Mouse (Mus musculus): Measurements from ENCODE around the gene Npw.
"Not testable (repeated sequence)": the region's sequence is repeated elsewhere in the genome, so short reads cannot be mapped to it uniquely, and the experiment has no call there.

Gene Npw

GRCm38 (mm10) chr17:24672141-24672540, 13.9 kb upstream of the Npw start:
- no peak for DNase-seq (ENCODE audit: low read depth, low spot score)

GRCm38 (mm10) chr17:24671346-24671745, 13.1 kb upstream of the Npw start:
- no peak for DNase-seq (ENCODE audit: low read depth, low spot score)

- no peak for DNase-seq (ENCODE audit: low read depth, low spot score)
Observed at GRCm38 (mm10) chr17:24670246-24670844, 12.1 kb upstream of the Npw start.

GRCm38 (mm10) chr17:24669545-24670245, 11.4 kb upstream of the Npw start, which contains the start of gene Zfp598:
TSS of gene Zfp598 (plus strand) at chr17:24669687.
- DNase-seq (ENCODE audit: low read depth, low spot score), result peak; percentile 97

- DNase-seq (ENCODE audit: low read depth, low spot score), result not testable (repeated sequence)
Observed at GRCm38 (mm10) chr17:24669214-24669544, 10.9 kb upstream of the Npw start.

- DNase-seq (ENCODE audit: low read depth, low spot score), result peak; percentile 91
Observed at GRCm38 (mm10) chr17:24667416-24667815, 9.2 kb upstream of the Npw start.

GRCm38 (mm10) chr17:24667011-24667410, 8.8 kb upstream of the Npw start:
- DNase-seq (ENCODE audit: low read depth, low spot score), result not testable (repeated sequence)

- DNase-seq (ENCODE audit: low read depth, low spot score), result no peak
Observed at GRCm38 (mm10) chr17:24654969-24655368, 3.3 kb downstream of the Npw start.

- peak; percentile 84 for DNase-seq (ENCODE audit: low read depth, low spot score)
Observed at GRCm38 (mm10) chr17:24653967-24654710, 4.1 kb downstream of the Npw start.

- DNase-seq (ENCODE audit: low read depth, low spot score), result no peak
Observed at GRCm38 (mm10) chr17:24651835-24652234, 6.4 kb downstream of the Npw start.

GRCm38 (mm10) chr17:24650766-24651165, 7.5 kb downstream of the Npw start:
- no peak for DNase-seq (ENCODE audit: low read depth, low spot score)

- DNase-seq (ENCODE audit: low read depth, low spot score), result peak; percentile 78
Observed at GRCm38 (mm10) chr17:24650070-24650616, 8.1 kb downstream of the Npw start, which contains the start of gene Slc9a3r2. TSS of gene Slc9a3r2 (minus strand) at chr17:24650327.

GRCm38 (mm10) chr17:24649581-24650069, 8.6 kb downstream of the Npw start:
- peak; percentile 72 for DNase-seq (ENCODE audit: low read depth, low spot score)

- DNase-seq (ENCODE audit: low read depth, low spot score), result peak; percentile 63
Observed at GRCm38 (mm10) chr17:24648731-24649377, 9.4 kb downstream of the Npw start.

GRCm38 (mm10) chr17:24647493-24647892, 10.8 kb downstream of the Npw start:
- DNase-seq (ENCODE audit: low read depth, low spot score), result no peak

- no peak for DNase-seq (ENCODE audit: low read depth, low spot score)
Observed at GRCm38 (mm10) chr17:24646381-24646780, 11.9 kb downstream of the Npw start.

- no peak for DNase-seq (ENCODE audit: low read depth, low spot score)
Observed at GRCm38 (mm10) chr17:24645916-24646315, 12.3 kb downstream of the Npw start.

GRCm38 (mm10) chr17:24644875-24645721, 13.2 kb downstream of the Npw start:
- DNase-seq (ENCODE audit: low read depth, low spot score), result peak; percentile 77

- DNase-seq (ENCODE audit: low read depth, low spot score), result no peak
Observed at GRCm38 (mm10) chr17:24644030-24644715, 14.1 kb downstream of the Npw start.

GRCm38 (mm10) chr17:24642791-24643343, 15.4 kb downstream of the Npw start:
- DNase-seq (ENCODE audit: low read depth, low spot score), result no peak

Measured in brain, adult 2 months (tissue).